Mouse (Mus musculus): ENCODE results near the gene Pias4.

The Pias4 gene

GRCm38 (mm10) chr10:81138131-81138782, 29.5 kb downstream of the Pias4 start:
- peak; percentile 81 for DNase-seq (ENCODE audit: low read depth)

- peak; percentile 100 for DNase-seq (ENCODE audit: low read depth)
These were observed 30.2 kb downstream of the Pias4 start for GRCm38 (mm10) chr10:81137252-81138130.

- peak; percentile 86 for DNase-seq (ENCODE audit: low read depth)
These were observed 31.0 kb downstream of the Pias4 start for GRCm38 (mm10) chr10:81136706-81137231.

GRCm38 (mm10) chr10:81135831-81136705, 31.7 kb downstream of the Pias4 start:
- peak; percentile 66 for DNase-seq (ENCODE audit: low read depth)

- DNase-seq (ENCODE audit: low read depth): peak; percentile 42
These were observed 32.6 kb downstream of the Pias4 start, which contains the start of gene Zbtb7a for GRCm38 (mm10) chr10:81134966-81135681. TSS of gene Zbtb7a (plus strand) at chr10:81135220.

- DNase-seq (ENCODE audit: low read depth): peak; percentile 44
These were observed 33.5 kb downstream of the Pias4 start for GRCm38 (mm10) chr10:81134181-81134587.

GRCm38 (mm10) chr10:81123500-81123899, 44.2 kb downstream of the Pias4 start:
- DNase-seq (ENCODE audit: low read depth): no peak

- no peak for DNase-seq (ENCODE audit: low read depth)
These were observed 44.8 kb downstream of the Pias4 start for GRCm38 (mm10) chr10:81122889-81123288.

GRCm38 (mm10) chr10:81120650-81121049, 47.1 kb downstream of the Pias4 start:
- DNase-seq (ENCODE audit: low read depth): no peak

- no peak for DNase-seq (ENCODE audit: low read depth)
These were observed 48.1 kb downstream of the Pias4 start for GRCm38 (mm10) chr10:81119625-81120024.

GRCm38 (mm10) chr10:81112946-81113345, 54.8 kb downstream of the Pias4 start:
- no peak for DNase-seq (ENCODE audit: low read depth)

GRCm38 (mm10) chr10:81106113-81106721, 61.5 kb downstream of the Pias4 start:
- DNase-seq (ENCODE audit: low read depth): peak; percentile 90

GRCm38 (mm10) chr10:81105565-81106112, 62.1 kb downstream of the Pias4 start, which contains the start of gene Map2k2:
TSS of gene Map2k2 (plus strand) at chr10:81105915.
- peak; percentile 99 for DNase-seq (ENCODE audit: low read depth)

All from naive thymus-derived CD4-positive, alpha-beta T cell, adult 2 months (primary cell).